Mouse (Mus musculus): Measurements from ENCODE around the gene Tmem268. TPM values are rescaled to one million over a fixed set of nuclear protein-coding genes. Genes with fewer than 3 reads are reported as not detected.
A peak's percentile ranks its signal among the peaks of the same experiment; 100 is the strongest.

Tmem268 gene
- 3.4 and 4.6 TPM in 2 replicates for polyA plus RNA-seq (2014; fragmentation: Nextera tagmentation; extraction: Ambion mirVana)

GRCm38 (mm10) chr4:63558407-63559081, at the start of gene Tmem268:
Gene Tmem268 (plus strand): TSS chr4:63558781.
- Histone ChIP-seq H3K27me3 (ENCODE audit: control insufficient read depth, insufficient read depth, low read length) (no peaks in the 10 kb centered on the region), H3K9ac (replicated peaks; ENCODE audit: low read depth, low read length) (peak within 1 kb of the TSS; percentile 73), H3K27ac (ENCODE audit: low read depth, low read length) (no peak within 1 kb of the TSS), H3K4me3 (ENCODE audit: low read depth, low read length) (peak within 1 kb of the TSS; percentile 68), H3K4me2 (ENCODE audit: low read depth, low read length) (peak within 1 kb of the TSS; percentile 86), H3K9me3 (ENCODE audit: control insufficient read depth, low read length) (no peaks in the 10 kb centered on the region), H3K4me1 (ENCODE audit: control insufficient read depth, insufficient read depth, low read length) (0 out of 2 replicates have a peak, but pooled peaks cover 6% of the 10 kb centered on the region), H3K36me3 (ENCODE audit: control insufficient read depth, insufficient read depth, low read length) (no peaks in the 10 kb centered on the region; the same call in 1 of the 2 replicates)
- under 1% methylated on average over 64 of the region's 81 CpGs for WGBS
- ATAC-seq (ENCODE audit: low read depth): peak; percentile 85

GRCm38 (mm10) chr4:63512921-63513320, 45.7 kb upstream of the Tmem268 start:
- no peak overlapping the region for H3K4me3 ChIP-seq (ENCODE audit: low read depth, low read length)
- WGBS: 85% methylated on average over 2 of the region's 2 CpGs
- H3K9ac ChIP-seq (replicated peaks; ENCODE audit: low read depth, low read length): no peak overlapping the region
- H3K36me3 ChIP-seq (ENCODE audit: control insufficient read depth, insufficient read depth, low read length): no peaks in the 10 kb centered on the region
- no peaks in the 10 kb centered on the region for H3K9me3 ChIP-seq (ENCODE audit: control insufficient read depth, low read length)
- H3K27ac ChIP-seq (ENCODE audit: low read depth, low read length): no peak overlapping the region
- no peaks in the 10 kb centered on the region for H3K27me3 ChIP-seq (ENCODE audit: control insufficient read depth, insufficient read depth, low read length)
- no peak for ATAC-seq (ENCODE audit: low read depth)
- H3K4me2 ChIP-seq (ENCODE audit: low read depth, low read length): no peak overlapping the region
- no peaks in the 10 kb centered on the region for H3K4me1 ChIP-seq (ENCODE audit: control insufficient read depth, insufficient read depth, low read length)

- Histone ChIP-seq H3K9me3 (ENCODE audit: control insufficient read depth, low read length) (no peaks in the 10 kb centered on the region), H3K27me3 (ENCODE audit: control insufficient read depth, insufficient read depth, low read length) (no peaks in the 10 kb centered on the region), H3K4me1 (ENCODE audit: control insufficient read depth, insufficient read depth, low read length) (no peaks in the 10 kb centered on the region), H3K9ac (replicated peaks; ENCODE audit: low read depth, low read length) (no peak overlapping the region), H3K36me3 (ENCODE audit: control insufficient read depth, insufficient read depth, low read length) (no peaks in the 10 kb centered on the region), H3K4me2 (ENCODE audit: low read depth, low read length) (no peak overlapping the region), H3K27ac (ENCODE audit: low read depth, low read length) (no peak overlapping the region), H3K4me3 (ENCODE audit: low read depth, low read length) (no peak overlapping the region)
- no peak for ATAC-seq (ENCODE audit: low read depth)
- WGBS: 74% methylated on average over 4 of the region's 4 CpGs
Measured at GRCm38 (mm10) chr4:63514454-63514984, 44.1 kb upstream of the Tmem268 start.

GRCm38 (mm10) chr4:63515021-63515420, 43.6 kb upstream of the Tmem268 start:
- H3K4me3 ChIP-seq (ENCODE audit: low read depth, low read length): no peak overlapping the region
- no peak for ATAC-seq (ENCODE audit: low read depth)
- H3K27ac ChIP-seq (ENCODE audit: low read depth, low read length): no peak overlapping the region
- H3K4me1 ChIP-seq (ENCODE audit: control insufficient read depth, insufficient read depth, low read length): no peaks in the 10 kb centered on the region
- 81% methylated on average over 5 of the region's 5 CpGs for WGBS
- no peaks in the 10 kb centered on the region for H3K27me3 ChIP-seq (ENCODE audit: control insufficient read depth, insufficient read depth, low read length)
- H3K9me3 ChIP-seq (ENCODE audit: control insufficient read depth, low read length): no peaks in the 10 kb centered on the region
- H3K36me3 ChIP-seq (ENCODE audit: control insufficient read depth, insufficient read depth, low read length): no peaks in the 10 kb centered on the region
- no peak overlapping the region for H3K9ac ChIP-seq (replicated peaks; ENCODE audit: low read depth, low read length)
- no peak overlapping the region for H3K4me2 ChIP-seq (ENCODE audit: low read depth, low read length)

- 77% methylated on average over 2 of the region's 2 CpGs for WGBS
- Histone ChIP-seq H3K4me1 (ENCODE audit: control insufficient read depth, insufficient read depth, low read length) (no peaks in the 10 kb centered on the region), H3K4me3 (ENCODE audit: low read depth, low read length) (no peak overlapping the region), H3K4me2 (ENCODE audit: low read depth, low read length) (no peak overlapping the region), H3K27me3 (ENCODE audit: control insufficient read depth, insufficient read depth, low read length) (no peaks in the 10 kb centered on the region), H3K9me3 (ENCODE audit: control insufficient read depth, low read length) (no peaks in the 10 kb centered on the region), H3K36me3 (ENCODE audit: control insufficient read depth, insufficient read depth, low read length) (no peaks in the 10 kb centered on the region), H3K9ac (replicated peaks; ENCODE audit: low read depth, low read length) (no peak overlapping the region), H3K27ac (ENCODE audit: low read depth, low read length) (no peak overlapping the region)
- no peak for ATAC-seq (ENCODE audit: low read depth)
Measured at GRCm38 (mm10) chr4:63521813-63522419, 36.7 kb upstream of the Tmem268 start.

- Histone ChIP-seq H3K4me1 (ENCODE audit: control insufficient read depth, insufficient read depth, low read length) (no peaks in the 10 kb centered on the region), H3K4me3 (ENCODE audit: low read depth, low read length) (no peak overlapping the region), H3K36me3 (ENCODE audit: control insufficient read depth, insufficient read depth, low read length) (no peaks in the 10 kb centered on the region), H3K27me3 (ENCODE audit: control insufficient read depth, insufficient read depth, low read length) (no peaks in the 10 kb centered on the region), H3K27ac (ENCODE audit: low read depth, low read length) (no peak overlapping the region), H3K4me2 (ENCODE audit: low read depth, low read length) (no peak overlapping the region), H3K9ac (replicated peaks; ENCODE audit: low read depth, low read length) (no peak overlapping the region), H3K9me3 (ENCODE audit: control insufficient read depth, low read length) (no peaks in the 10 kb centered on the region)
- 78% methylated on average over 8 of the region's 8 CpGs for WGBS
- no peak for ATAC-seq (ENCODE audit: low read depth)
Measured at GRCm38 (mm10) chr4:63525514-63525913, 33.1 kb upstream of the Tmem268 start.

- Histone ChIP-seq H3K9me3 (ENCODE audit: control insufficient read depth, low read length) (no peaks in the 10 kb centered on the region), H3K36me3 (ENCODE audit: control insufficient read depth, insufficient read depth, low read length) (no peaks in the 10 kb centered on the region), H3K9ac (replicated peaks; ENCODE audit: low read depth, low read length) (no peak overlapping the region), H3K4me3 (ENCODE audit: low read depth, low read length) (no peak overlapping the region), H3K27ac (ENCODE audit: low read depth, low read length) (peak overlapping the region; percentile 22; the same call in 1 of the 2 replicates), H3K4me1 (ENCODE audit: control insufficient read depth, insufficient read depth, low read length) (no peaks in the 10 kb centered on the region), H3K4me2 (ENCODE audit: low read depth, low read length) (no peak overlapping the region), H3K27me3 (ENCODE audit: control insufficient read depth, insufficient read depth, low read length) (no peaks in the 10 kb centered on the region)
- WGBS: 63% methylated on average over 6 of the region's 6 CpGs
- peak; percentile 64; the same call in 1 of the 2 replicates for ATAC-seq (ENCODE audit: low read depth)
Measured at GRCm38 (mm10) chr4:63528946-63529345, 29.6 kb upstream of the Tmem268 start.

- Histone ChIP-seq H3K9me3 (ENCODE audit: control insufficient read depth, low read length) (no peaks in the 10 kb centered on the region), H3K27ac (ENCODE audit: low read depth, low read length) (no peak overlapping the region), H3K9ac (replicated peaks; ENCODE audit: low read depth, low read length) (no peak overlapping the region), H3K4me2 (ENCODE audit: low read depth, low read length) (no peak overlapping the region), H3K4me3 (ENCODE audit: low read depth, low read length) (no peak overlapping the region), H3K36me3 (ENCODE audit: control insufficient read depth, insufficient read depth, low read length) (no peaks in the 10 kb centered on the region), H3K27me3 (ENCODE audit: control insufficient read depth, insufficient read depth, low read length) (no peaks in the 10 kb centered on the region), H3K4me1 (ENCODE audit: control insufficient read depth, insufficient read depth, low read length) (no peaks in the 10 kb centered on the region)
- peak; percentile 18; the same call in 1 of the 2 replicates for ATAC-seq (ENCODE audit: low read depth)
- WGBS: 76% methylated on average over 7 of the region's 7 CpGs
Measured at GRCm38 (mm10) chr4:63530409-63530808, 28.2 kb upstream of the Tmem268 start.

- H3K27ac ChIP-seq (ENCODE audit: low read depth, low read length): no peak overlapping the region
- no peak overlapping the region for H3K4me2 ChIP-seq (ENCODE audit: low read depth, low read length)
- H3K9ac ChIP-seq (replicated peaks; ENCODE audit: low read depth, low read length): no peak overlapping the region
- H3K4me1 ChIP-seq (ENCODE audit: control insufficient read depth, insufficient read depth, low read length): no peaks in the 10 kb centered on the region
- H3K27me3 ChIP-seq (ENCODE audit: control insufficient read depth, insufficient read depth, low read length): no peaks in the 10 kb centered on the region
- H3K4me3 ChIP-seq (ENCODE audit: low read depth, low read length): no peak overlapping the region
- WGBS: 77% methylated on average over 4 of the region's 4 CpGs
- H3K36me3 ChIP-seq (ENCODE audit: control insufficient read depth, insufficient read depth, low read length): no peaks in the 10 kb centered on the region
- no peaks in the 10 kb centered on the region for H3K9me3 ChIP-seq (ENCODE audit: control insufficient read depth, low read length)
- no peak; the same call in 1 of the 2 replicates for ATAC-seq (ENCODE audit: low read depth)
Measured at GRCm38 (mm10) chr4:63537602-63538001, 21.0 kb upstream of the Tmem268 start.

Measured in neural tube, embryonic 14.5 days (tissue).